Mouse (Mus musculus): ENCODE results near the gene R3hdml. TPM values are rescaled to one million over a fixed set of nuclear protein-coding genes. Genes with fewer than 3 reads are reported as not detected.

R3hdml gene
- total and polyA plus RNA-seq, 3 experiments, result not detected

DNA sequence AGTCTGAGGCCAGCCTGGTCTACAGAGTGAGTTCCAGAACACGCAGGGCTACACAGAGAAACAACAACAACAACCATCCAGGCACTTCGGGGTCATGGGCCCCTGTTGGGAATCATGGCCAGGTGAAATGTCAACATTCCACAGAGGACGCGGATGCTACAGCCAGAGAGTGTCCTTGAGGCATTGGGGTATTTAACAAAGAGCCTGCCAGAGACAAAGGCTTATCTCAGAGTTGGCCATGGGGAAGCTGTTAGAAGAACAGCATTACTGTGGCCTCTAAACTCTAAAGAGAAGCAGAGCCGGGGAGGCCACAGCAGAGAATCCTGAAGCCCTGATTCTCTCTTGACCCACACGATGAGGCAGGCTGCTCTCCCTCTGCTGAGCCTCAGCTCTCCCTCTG, 23.3 kb upstream of the R3hdml start:
- DNase-seq (ENCODE audit: low spot score), result no peak
- TF ChIP-seq GATA1 (IDR thresholded peaks at IDR 0.05; ENCODE audit: borderline replicate concordance, low read length), result no peak
- no peak for TF ChIP-seq CTCF (IDR thresholded peaks at IDR 0.05; ENCODE audit: low read depth, low read length)
- TF ChIP-seq POLR2AphosphoS5 (IDR thresholded peaks at IDR 0.05; ENCODE audit: insufficient replicate concordance, low read depth, low read length), result no peak
- no peak for TF ChIP-seq GATA2 (IDR thresholded peaks at IDR 0.05; ENCODE audit: borderline replicate concordance, low read depth, low read length)
- no peak for TF ChIP-seq TAL1 (conservative IDR thresholded peaks at IDR 0.05; ENCODE audit: low read depth, low read length)
- no peak for ATAC-seq (ENCODE audit: extremely low read depth, insufficient number of reproducible peaks, low FRiP score, poor library complexity, severe bottlenecking)
- peaks cover 11% of the 10 kb centered on the region for H3K4me1 ChIP-seq (ENCODE audit: insufficient read depth, low read depth, low read length)
- H3K27me3 ChIP-seq (ENCODE audit: insufficient read depth, low read length), result no peaks in the 10 kb centered on the region
- H3K4me3 ChIP-seq (ENCODE audit: low read depth, low read length), result no peak overlapping the region
- H3K9me3 ChIP-seq (replicated peaks), result no peaks in the 10 kb centered on the region
- peaks cover 62% of the 10 kb centered on the region for H3K36me3 ChIP-seq (replicated peaks)

DNA sequence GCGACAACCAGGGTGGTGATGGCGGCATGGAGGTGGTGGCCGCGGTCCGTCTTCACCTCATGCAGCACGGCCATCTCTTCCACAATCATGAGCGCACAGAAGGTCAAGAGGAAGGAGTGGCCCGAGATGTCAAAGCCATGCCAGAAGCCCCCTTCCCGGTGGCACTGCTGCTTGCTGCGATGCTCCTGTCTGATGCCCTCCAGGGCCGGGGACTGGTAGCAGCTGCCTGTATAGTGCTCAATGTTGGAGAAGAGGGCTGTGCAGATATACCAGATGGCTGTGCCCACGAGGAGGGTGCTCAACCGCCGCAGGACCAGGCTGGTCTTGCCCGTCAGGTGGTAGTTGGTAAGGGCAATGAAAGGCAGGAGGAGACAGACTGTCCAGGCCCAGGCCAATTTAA, 22.4 kb upstream of the R3hdml start:
- no peak for DNase-seq (ENCODE audit: low spot score)
- Histone ChIP-seq H3K9me3 (replicated peaks) (no peaks in the 10 kb centered on the region), H3K27me3 (ENCODE audit: insufficient read depth, low read length) (no peaks in the 10 kb centered on the region), H3K4me3 (ENCODE audit: low read depth, low read length) (no peak overlapping the region), H3K36me3 (replicated peaks) (peaks cover 58% of the 10 kb centered on the region), H3K4me1 (ENCODE audit: insufficient read depth, low read depth, low read length) (peaks cover 11% of the 10 kb centered on the region)
- no peak for ATAC-seq (ENCODE audit: extremely low read depth, insufficient number of reproducible peaks, low FRiP score, poor library complexity, severe bottlenecking)
- TF ChIP-seq POLR2AphosphoS5 (IDR thresholded peaks at IDR 0.05; ENCODE audit: insufficient replicate concordance, low read depth, low read length) (no peak), CTCF (IDR thresholded peaks at IDR 0.05; ENCODE audit: low read depth, low read length) (no peak), TAL1 (conservative IDR thresholded peaks at IDR 0.05; ENCODE audit: low read depth, low read length) (no peak), GATA1 (IDR thresholded peaks at IDR 0.05; ENCODE audit: borderline replicate concordance, low read length) (no peak), GATA2 (IDR thresholded peaks at IDR 0.05; ENCODE audit: borderline replicate concordance, low read depth, low read length) (no peak)

DNA sequence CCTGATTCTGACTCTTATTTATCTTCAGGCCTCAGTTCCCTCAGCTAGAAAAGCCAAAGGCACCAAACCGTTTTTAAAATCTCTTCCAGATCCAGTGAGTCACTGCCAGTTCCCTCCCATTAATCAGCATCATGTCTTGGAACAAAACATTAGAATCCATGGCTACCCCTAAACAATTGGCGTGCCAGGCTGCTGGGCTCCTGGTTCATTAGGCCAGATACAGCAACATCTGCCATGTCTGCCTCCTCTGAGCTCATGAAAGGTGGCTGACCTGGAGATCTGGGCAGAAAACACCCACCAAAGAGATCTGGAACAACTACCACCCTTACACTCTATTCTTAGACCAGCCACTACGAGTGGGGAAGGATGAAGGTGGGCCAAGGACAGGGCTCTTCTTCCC, 21.0 kb upstream of the R3hdml start:
- peak; percentile 5 for DNase-seq (ENCODE audit: low spot score)
- Histone ChIP-seq H3K9me3 (replicated peaks) (no peaks in the 10 kb centered on the region), H3K36me3 (replicated peaks) (peaks cover 43% of the 10 kb centered on the region), H3K4me3 (ENCODE audit: low read depth, low read length) (peak overlapping the region; percentile 81; the same call in 1 of the 2 replicates), H3K4me1 (ENCODE audit: insufficient read depth, low read depth, low read length) (peaks cover 11% of the 10 kb centered on the region), H3K27me3 (ENCODE audit: insufficient read depth, low read length) (no peaks in the 10 kb centered on the region)
- no peak for ATAC-seq (ENCODE audit: extremely low read depth, insufficient number of reproducible peaks, low FRiP score, poor library complexity, severe bottlenecking)
- TF ChIP-seq GATA2 (IDR thresholded peaks at IDR 0.05; ENCODE audit: borderline replicate concordance, low read depth, low read length) (no peak), POLR2AphosphoS5 (IDR thresholded peaks at IDR 0.05; ENCODE audit: insufficient replicate concordance, low read depth, low read length) (no peak), GATA1 (IDR thresholded peaks at IDR 0.05; ENCODE audit: borderline replicate concordance, low read length) (no peak), CTCF (IDR thresholded peaks at IDR 0.05; ENCODE audit: low read depth, low read length) (no peak), TAL1 (conservative IDR thresholded peaks at IDR 0.05; ENCODE audit: low read depth, low read length) (no peak)

DNA sequence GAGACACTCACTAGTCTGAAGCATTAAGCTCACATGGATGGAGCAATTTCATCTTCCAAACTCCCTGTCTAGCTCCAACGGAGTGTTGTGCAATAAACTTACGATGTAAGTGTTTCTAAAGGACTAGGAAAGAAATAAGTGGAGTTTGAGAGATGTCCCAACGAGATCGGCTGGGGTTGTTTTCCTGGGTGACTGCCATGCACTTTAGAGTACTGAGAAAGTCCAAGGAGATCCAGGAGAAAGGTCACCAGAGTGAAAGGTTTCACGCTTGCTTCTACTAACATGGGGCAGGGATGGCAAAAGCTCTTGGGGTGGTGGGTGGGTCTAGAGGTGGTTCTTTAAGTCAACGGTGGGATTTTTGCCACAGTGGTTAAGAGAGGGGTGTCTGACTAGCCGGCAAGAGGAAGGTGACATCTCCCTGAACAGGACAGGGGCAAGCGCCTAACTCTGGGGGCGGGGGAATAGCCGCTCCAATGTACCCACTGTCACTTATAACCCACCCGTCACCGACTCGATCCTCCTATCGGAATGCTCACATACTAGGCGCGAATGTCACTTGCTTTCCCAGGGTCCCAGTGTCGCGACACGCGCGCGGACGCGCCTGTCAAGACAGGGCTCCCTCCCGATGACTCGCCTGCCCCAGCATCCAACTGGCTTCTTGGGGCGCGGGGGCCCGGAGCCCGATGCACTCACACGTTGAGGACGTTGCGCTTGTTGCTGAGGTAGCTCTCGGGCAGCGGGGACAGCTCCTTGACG, 20.2 kb upstream of the R3hdml start:
- no peaks in the 10 kb centered on the region for H3K9me3 ChIP-seq (replicated peaks)
- H3K36me3 ChIP-seq (replicated peaks), result peaks cover 36% of the 10 kb centered on the region
- H3K4me3 ChIP-seq (ENCODE audit: low read depth, low read length), result peak overlapping the region; percentile 81
- TF ChIP-seq GATA1 (IDR thresholded peaks at IDR 0.05; ENCODE audit: borderline replicate concordance, low read length) (no peak), POLR2AphosphoS5 (IDR thresholded peaks at IDR 0.05; ENCODE audit: insufficient replicate concordance, low read depth, low read length) (no peak), TAL1 (conservative IDR thresholded peaks at IDR 0.05; ENCODE audit: low read depth, low read length) (no peak), GATA2 (IDR thresholded peaks at IDR 0.05; ENCODE audit: borderline replicate concordance, low read depth, low read length) (no peak), CTCF (IDR thresholded peaks at IDR 0.05; ENCODE audit: low read depth, low read length) (no peak)
- H3K4me1 ChIP-seq (ENCODE audit: insufficient read depth, low read depth, low read length), result peaks cover 8% of the 10 kb centered on the region
- no peaks in the 10 kb centered on the region for H3K27me3 ChIP-seq (ENCODE audit: insufficient read depth, low read length)
- DNase-seq (ENCODE audit: low spot score) (peak; percentile 79), ATAC-seq (ENCODE audit: extremely low read depth, insufficient number of reproducible peaks, low FRiP score, poor library complexity, severe bottlenecking) (peak; percentile 62)

DNA sequence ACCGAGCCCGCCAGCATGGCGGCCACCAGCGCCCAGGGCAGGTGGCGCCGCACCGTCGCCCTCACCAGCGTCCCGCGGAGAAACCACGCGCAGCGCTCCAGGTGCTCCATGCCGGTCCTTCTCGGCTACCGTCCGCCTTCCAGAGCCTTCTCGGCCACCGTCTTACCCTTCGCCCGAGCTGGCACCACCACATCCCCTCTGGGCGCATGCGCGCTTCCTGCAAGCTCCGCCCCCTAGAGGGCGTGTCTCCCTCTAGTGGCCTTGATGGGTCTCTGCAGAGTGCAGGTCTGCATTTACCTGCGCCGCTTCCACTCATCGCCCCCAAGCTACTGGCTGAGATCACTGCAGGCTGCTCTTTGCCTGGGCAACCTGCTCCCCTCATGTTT, 19.7 kb upstream of the R3hdml start, which contains the start of gene Fitm2:
TSS of gene Fitm2 (minus strand) at position 164 of the 386 bp plus-strand sequence.
- peak; percentile 97 for DNase-seq (ENCODE audit: low spot score)
- Histone ChIP-seq H3K27me3 (ENCODE audit: insufficient read depth, low read length) (no peaks in the 10 kb centered on the region), H3K4me3 (ENCODE audit: low read depth, low read length) (peak within 1 kb of the TSS; percentile 81), H3K36me3 (replicated peaks) (peaks cover 31% of the 10 kb centered on the region), H3K9me3 (replicated peaks) (no peaks in the 10 kb centered on the region), H3K4me1 (ENCODE audit: insufficient read depth, low read depth, low read length) (peaks cover 8% of the 10 kb centered on the region)
- TF ChIP-seq GATA1 (IDR thresholded peaks at IDR 0.05; ENCODE audit: borderline replicate concordance, low read length) (no peak), TAL1 (conservative IDR thresholded peaks at IDR 0.05; ENCODE audit: low read depth, low read length) (no peak), GATA2 (IDR thresholded peaks at IDR 0.05; ENCODE audit: borderline replicate concordance, low read depth, low read length) (no peak), CTCF (IDR thresholded peaks at IDR 0.05; ENCODE audit: low read depth, low read length) (peak; percentile 83), POLR2AphosphoS5 (IDR thresholded peaks at IDR 0.05; ENCODE audit: insufficient replicate concordance, low read depth, low read length) (no peak)
- peak; percentile 90 for ATAC-seq (ENCODE audit: extremely low read depth, insufficient number of reproducible peaks, low FRiP score, poor library complexity, severe bottlenecking)

DNA sequence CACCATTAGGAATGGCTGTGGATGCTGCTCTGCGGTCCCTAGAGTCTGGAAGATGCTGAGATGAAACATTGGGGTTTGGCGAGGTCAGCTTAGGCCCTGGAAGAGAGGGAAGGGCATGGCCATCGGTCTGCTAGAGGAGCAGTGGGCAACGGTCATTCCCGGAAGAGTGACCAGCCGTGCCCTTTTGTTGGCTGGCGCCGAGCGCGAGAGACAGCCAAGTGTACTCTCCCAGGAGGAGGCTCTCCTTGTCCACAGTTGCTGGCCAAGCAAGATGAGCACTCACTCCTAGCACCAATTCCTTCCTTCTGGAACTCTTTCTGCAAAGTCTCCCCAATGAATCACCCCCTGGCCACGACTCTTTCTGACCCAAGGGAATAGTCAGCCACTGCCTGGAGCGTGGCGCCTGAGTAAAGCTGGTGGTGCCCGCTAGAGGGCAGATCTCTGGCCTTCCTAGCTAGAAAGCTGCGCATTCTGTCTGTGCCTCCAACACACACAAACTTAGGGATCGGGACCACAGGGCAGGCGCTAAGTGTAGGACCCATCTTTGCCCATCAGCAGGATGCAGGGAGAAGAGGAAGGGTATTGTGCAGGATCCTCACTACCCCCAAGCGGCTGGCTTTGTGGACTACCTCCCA, 11.8 kb upstream of the R3hdml start:
- no peak for ATAC-seq (ENCODE audit: extremely low read depth, insufficient number of reproducible peaks, low FRiP score, poor library complexity, severe bottlenecking)
- Histone ChIP-seq H3K36me3 (replicated peaks) (no peaks in the 10 kb centered on the region), H3K4me3 (ENCODE audit: low read depth, low read length) (no peak overlapping the region), H3K27me3 (ENCODE audit: insufficient read depth, low read length) (peaks cover 17% of the 10 kb centered on the region), H3K9me3 (replicated peaks) (no peaks in the 10 kb centered on the region), H3K4me1 (ENCODE audit: insufficient read depth, low read depth, low read length) (no peaks in the 10 kb centered on the region)
- no peak for DNase-seq (ENCODE audit: low spot score)
- TF ChIP-seq GATA2 (IDR thresholded peaks at IDR 0.05; ENCODE audit: borderline replicate concordance, low read depth, low read length) (no peak), CTCF (IDR thresholded peaks at IDR 0.05; ENCODE audit: low read depth, low read length) (no peak), POLR2AphosphoS5 (IDR thresholded peaks at IDR 0.05; ENCODE audit: insufficient replicate concordance, low read depth, low read length) (no peak), GATA1 (IDR thresholded peaks at IDR 0.05; ENCODE audit: borderline replicate concordance, low read length) (no peak), TAL1 (conservative IDR thresholded peaks at IDR 0.05; ENCODE audit: low read depth, low read length) (no peak)

Measured in G1E (cell line).